Mouse (Mus musculus) spleen, adult 2 months (tissue): ENCODE results near the gene 1700012B07Rik. TPM values are rescaled to one million over a fixed set of nuclear protein-coding genes. Genes with fewer than 3 reads are reported as not detected.

Experiments used
- DNase-seq, 2 experiments: peaks; one replicate each; pipeline versions ENCODE4 v3.0.0 to v3.0.0-alpha.2; 2012 to 2021; ENCODE audit warnings: low spot score in 2 of 2, low read depth in 1 of 2
- H3K27ac ChIP-seq: fragments of 200-500 bp; 2 replicates; pipeline ENCODE4 v1.5.1; 2012; ENCODE audit warnings: low read length, inconsistent platforms; ENCODE audit not compliant: insufficient read depth
- H3K27me3 ChIP-seq: fragments of 200-500 bp; 2 replicates; pipeline ENCODE4 v1.6.1; 2012; ENCODE audit warnings: mild to moderate bottlenecking, moderate library complexity, low read length, inconsistent platforms; ENCODE audit not compliant: control insufficient read depth, insufficient read depth
- H3K36me3 ChIP-seq: fragments of 200-500 bp; 2 replicates; pipeline ENCODE4 v1.6.1; 2012; ENCODE audit warnings: mild to moderate bottlenecking, low read length, inconsistent platforms; ENCODE audit not compliant: control insufficient read depth, insufficient read depth
- H3K4me1 ChIP-seq: fragments of 200-500 bp; 2 replicates; pipeline ENCODE4 v1.6.1; 2011; ENCODE audit warnings: inconsistent platforms; ENCODE audit not compliant: control insufficient read depth, insufficient read depth, insufficient read length
- H3K4me3 ChIP-seq: fragments of 200-500 bp; 2 replicates; pipeline ENCODE4 v1.5.1; 2011; ENCODE audit warnings: mild to moderate bottlenecking, inconsistent platforms; ENCODE audit not compliant: insufficient read depth, insufficient read length; ENCODE audit errors: extremely low read depth
- CTCF ChIP-seq: fragments of 200-500 bp; IDR thresholded peaks from 2 replicates; pipeline ENCODE4 v1.5.1; 2011; ENCODE audit warnings: mild to moderate bottlenecking, inconsistent platforms; ENCODE audit not compliant: insufficient read depth, insufficient read length, insufficient replicate concordance; ENCODE audit errors: extremely low read depth
- POLR2A ChIP-seq: fragments of 200-500 bp; IDR thresholded peaks from 2 replicates; pipeline ENCODE4 v1.6.1; 2011; ENCODE audit warnings: low read depth, low read length, inconsistent platforms
- WGBS: fragments of 180-500 bp; shearing (Covaris S2); methylation state at CpG from one replicate; pipeline ENCODE4 v1.1.7; 2018; 5-methylcytosine and 5-hydroxymethylcytosine counted together
- polyA plus RNA-seq: library from polyadenylated mRNA; depleted of rRNA; stranded (reverse); fragments of >200 nt; gene quantifications from 2 replicates; pipeline ENCODE4 v1.2.3, GENCODE M21; 2012; rRNA removed

The 1700012B07Rik gene
- not detected in 2 replicates for polyA plus RNA-seq

- WGBS = 82% methylated on average over 4 of the region's 4 CpGs
- DNase-seq = no peak
- Histone ChIP-seq H3K4me3 (no peak within 1 kb of the TSS), H3K27me3 (no peaks in the 10 kb centered on the region), H3K36me3 (no peaks in the 10 kb centered on the region), H3K4me1 (no peaks in the 10 kb centered on the region), H3K27ac (no peak within 1 kb of the TSS)
- no peak for TF ChIP-seq CTCF
- TF ChIP-seq POLR2A = no peak
Measured at GRCm38 (mm10) chr11:109827946-109828345, at the start of gene 1700012B07Rik. 1700012B07Rik (minus strand) TSS chr11:109828046.

- no peak for DNase-seq
- H3K36me3 ChIP-seq = no peaks in the 10 kb centered on the region
- H3K27me3 ChIP-seq = no peaks in the 10 kb centered on the region
- WGBS = 89% methylated on average over 9 of the region's 9 CpGs
- TF ChIP-seq CTCF (no peak), POLR2A (no peak)
- H3K4me3 ChIP-seq = no peak overlapping the region
- peaks cover 4% of the 10 kb centered on the region; the same call in 1 of the 2 replicates for H3K4me1 ChIP-seq
- H3K27ac ChIP-seq = no peak overlapping the region
Measured at GRCm38 (mm10) chr11:109876767-109877166, 48.9 kb upstream of the 1700012B07Rik start.

DNA sequence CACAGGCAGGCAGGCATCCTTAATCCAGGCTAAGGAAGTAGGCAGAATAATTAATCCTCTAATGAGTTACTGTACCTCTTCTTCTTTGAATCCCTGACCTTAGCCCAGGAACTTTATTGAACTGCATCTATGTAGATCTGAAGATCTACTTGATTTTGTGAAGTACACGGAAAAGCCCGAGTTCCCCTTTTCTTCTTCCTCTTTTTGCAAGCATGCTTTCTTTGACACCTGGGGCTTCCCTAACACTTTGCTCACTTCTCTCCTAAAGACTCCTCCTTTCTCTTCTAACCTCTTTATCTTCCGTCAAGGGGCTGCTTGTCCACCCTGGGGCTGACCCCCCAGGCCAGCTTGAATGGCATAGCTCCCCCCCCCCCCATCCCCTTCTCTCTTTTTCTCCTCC, 48.0 kb upstream of the 1700012B07Rik start:
- no peak overlapping the region for H3K4me3 ChIP-seq
- 7% methylated on average over 3 of the region's 3 CpGs for WGBS
- H3K4me1 ChIP-seq = peaks cover 4% of the 10 kb centered on the region; the same call in 1 of the 2 replicates
- H3K36me3 ChIP-seq = no peaks in the 10 kb centered on the region
- DNase-seq = peak in 1 of 2 experiments; percentile 73
- peak overlapping the region; percentile 54 for H3K27ac ChIP-seq
- no peak for TF ChIP-seq POLR2A
- TF ChIP-seq CTCF = no peak
- no peaks in the 10 kb centered on the region for H3K27me3 ChIP-seq

DNA sequence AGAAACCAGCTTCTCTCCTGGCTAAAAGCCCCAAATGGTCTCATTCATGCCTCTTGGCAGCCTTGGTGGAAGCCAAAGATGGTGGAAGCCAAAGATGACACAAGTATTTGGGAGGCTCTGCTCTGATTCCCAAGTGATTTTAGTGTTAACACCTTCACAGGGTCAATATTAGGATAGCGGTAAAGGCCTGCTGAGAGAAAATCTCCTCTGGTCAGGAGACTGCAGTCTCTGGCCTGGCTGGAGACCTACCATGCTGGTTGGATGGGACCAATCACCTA, 47.6 kb upstream of the 1700012B07Rik start:
- WGBS = 87% methylated on average over 1 of the region's 1 CpGs
- peaks cover 4% of the 10 kb centered on the region; the same call in 1 of the 2 replicates for H3K4me1 ChIP-seq
- H3K36me3 ChIP-seq = no peaks in the 10 kb centered on the region
- DNase-seq = no peak
- no peak for TF ChIP-seq CTCF
- TF ChIP-seq POLR2A = no peak
- H3K4me3 ChIP-seq = no peak overlapping the region
- no peaks in the 10 kb centered on the region for H3K27me3 ChIP-seq
- H3K27ac ChIP-seq = peak overlapping the region; percentile 54

DNA sequence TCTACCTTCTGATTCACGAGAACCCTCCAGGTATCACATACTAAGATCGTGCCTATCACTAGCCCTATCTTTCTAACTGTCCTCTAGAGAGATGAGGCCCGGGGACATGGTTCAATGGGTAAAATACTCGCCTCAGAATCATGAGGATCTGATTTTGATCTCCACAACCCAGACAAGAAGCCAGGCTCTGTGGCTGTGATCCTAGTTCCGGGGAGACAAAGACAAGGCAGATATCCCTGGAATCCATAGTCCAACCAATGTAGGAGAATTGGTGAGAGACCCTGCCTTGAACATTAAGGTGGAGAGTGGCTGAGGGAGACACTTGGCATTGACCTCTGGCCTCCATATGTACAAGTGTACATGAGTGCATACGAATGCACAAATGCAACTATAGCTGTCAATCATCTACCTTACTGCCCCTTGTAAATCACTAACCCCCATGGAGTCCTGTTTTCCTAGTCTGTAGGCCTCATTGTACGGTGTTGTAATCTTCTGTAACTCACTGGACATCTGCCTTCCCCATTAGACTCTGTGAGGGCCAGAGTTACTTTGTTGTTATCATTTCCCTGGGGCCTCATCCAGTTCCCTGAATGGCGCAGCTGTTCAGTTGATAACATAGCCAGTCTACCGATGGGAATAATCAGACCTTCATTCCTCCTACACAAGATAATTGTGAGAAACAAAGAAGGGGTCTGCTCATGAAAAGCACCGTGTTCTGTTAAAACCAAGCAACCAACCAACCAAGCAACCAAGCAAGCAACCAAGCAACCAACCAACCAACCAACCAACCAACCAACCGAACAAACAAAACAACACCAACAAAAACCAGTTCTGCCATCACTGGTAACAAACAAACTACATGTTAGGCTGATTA, 47.0 kb upstream of the 1700012B07Rik start:
- 84% methylated on average over 11 of the region's 11 CpGs for WGBS
- H3K27me3 ChIP-seq = no peaks in the 10 kb centered on the region
- no peaks in the 10 kb centered on the region for H3K36me3 ChIP-seq
- H3K27ac ChIP-seq = no peak overlapping the region
- no peak overlapping the region for H3K4me3 ChIP-seq
- no peak for TF ChIP-seq POLR2A
- no peak for TF ChIP-seq CTCF
- peaks cover 4% of the 10 kb centered on the region; the same call in 1 of the 2 replicates for H3K4me1 ChIP-seq
- DNase-seq = no peak

- TF ChIP-seq POLR2A (no peak), CTCF (no peak)
- Histone ChIP-seq H3K4me3 (no peak overlapping the region), H3K4me1 (peaks cover 4% of the 10 kb centered on the region; the same call in 1 of the 2 replicates), H3K36me3 (no peaks in the 10 kb centered on the region), H3K27ac (no peak overlapping the region), H3K27me3 (no peaks in the 10 kb centered on the region)
- WGBS = 72% methylated on average over 22 of the region's 22 CpGs
- no peak for DNase-seq
Measured at GRCm38 (mm10) chr11:109873852-109874610, 46.2 kb upstream of the 1700012B07Rik start.

DNA sequence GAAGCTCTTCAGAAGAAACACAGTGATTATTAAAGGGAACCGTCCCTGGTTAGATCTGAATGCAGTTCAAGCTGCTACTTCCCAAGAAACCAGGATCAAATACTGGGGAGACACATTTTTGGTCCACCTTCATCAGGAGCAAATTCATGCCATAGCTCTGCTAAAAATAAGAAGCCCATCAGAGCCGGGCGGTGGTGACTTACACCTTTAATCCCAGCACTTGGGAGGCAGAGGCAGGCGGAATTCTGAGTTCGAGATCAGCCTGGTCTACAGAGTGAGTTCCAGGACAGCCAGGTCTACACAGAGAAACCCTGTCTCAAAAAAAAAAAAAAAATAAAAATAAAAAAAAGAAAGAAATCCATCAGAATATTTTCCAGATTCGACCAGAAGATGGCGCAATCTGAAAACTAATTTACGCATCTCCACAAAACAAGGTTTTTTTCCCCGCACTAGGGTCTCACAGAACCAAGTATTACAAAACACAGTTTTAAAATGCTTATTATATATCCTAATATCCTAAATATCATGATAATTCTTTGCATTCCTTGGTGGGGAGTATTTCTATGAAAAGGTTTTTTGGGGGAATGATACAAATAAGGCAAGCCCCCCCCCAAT, 45.4 kb upstream of the 1700012B07Rik start:
- DNase-seq = peak in 1 of 2 experiments; percentile 21
- peaks cover 4% of the 10 kb centered on the region; the same call in 1 of the 2 replicates for H3K4me1 ChIP-seq
- no peaks in the 10 kb centered on the region for H3K27me3 ChIP-seq
- WGBS = 41% methylated on average over 9 of the region's 9 CpGs
- no peak overlapping the region for H3K27ac ChIP-seq
- H3K36me3 ChIP-seq = no peaks in the 10 kb centered on the region
- TF ChIP-seq CTCF (no peak), POLR2A (no peak)
- H3K4me3 ChIP-seq = no peak overlapping the region
